Mouse (Mus musculus) frontal cortex, adult 2 months (tissue): ENCODE results near the gene Fign. TPM values are rescaled to one million over a fixed set of nuclear protein-coding genes. Genes with fewer than 3 reads are reported as not detected.

ENCODE experiments used
- DNase-seq, 2 experiments: peaks; one replicate each; pipeline ENCODE4 v3.0.0; 2022; ENCODE audit warnings: low spot score in 1 of 2; ENCODE audit errors: extremely low spot score in 1 of 2
- polyA plus RNA-seq: library from polyadenylated mRNA; depleted of rRNA; stranded (reverse); fragments of >200 nt; gene quantifications from 2 replicates; pipeline ENCODE4 v1.2.3, GENCODE M21; 2012

Gene Fign
- polyA plus RNA-seq, 1 experiment, result 2.0 TPM

GRCm38 (mm10) chr2:64065511-64065910, 32.3 kb downstream of the Fign start:
- DNase-seq, result no peak

GRCm38 (mm10) chr2:64059477-64059876, 38.4 kb downstream of the Fign start:
- no peak for DNase-seq

GRCm38 (mm10) chr2:64048142-64048541, 49.7 kb downstream of the Fign start:
- no peak for DNase-seq

DNA sequence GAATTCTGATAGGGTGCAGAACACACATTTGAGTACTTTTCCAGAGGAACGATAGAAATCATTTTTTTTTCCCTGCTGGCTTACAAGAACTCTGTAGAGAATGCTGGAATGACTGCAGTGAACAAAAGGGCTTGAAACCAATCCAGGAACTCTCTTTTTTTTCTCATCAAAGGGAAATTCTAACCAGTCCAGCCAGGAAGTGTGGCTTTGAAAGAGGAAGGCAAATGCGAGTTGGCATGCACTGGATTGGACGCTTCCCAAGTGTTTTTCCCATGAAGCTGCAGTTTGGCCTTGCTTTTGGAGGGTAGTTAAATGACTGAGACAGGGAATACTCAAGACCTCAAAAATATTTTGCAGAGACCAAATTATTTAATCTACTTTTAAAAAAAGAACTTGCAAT, 54.7 kb downstream of the Fign start:
- DNase-seq, result peak; percentile 7 to 60

DNA sequence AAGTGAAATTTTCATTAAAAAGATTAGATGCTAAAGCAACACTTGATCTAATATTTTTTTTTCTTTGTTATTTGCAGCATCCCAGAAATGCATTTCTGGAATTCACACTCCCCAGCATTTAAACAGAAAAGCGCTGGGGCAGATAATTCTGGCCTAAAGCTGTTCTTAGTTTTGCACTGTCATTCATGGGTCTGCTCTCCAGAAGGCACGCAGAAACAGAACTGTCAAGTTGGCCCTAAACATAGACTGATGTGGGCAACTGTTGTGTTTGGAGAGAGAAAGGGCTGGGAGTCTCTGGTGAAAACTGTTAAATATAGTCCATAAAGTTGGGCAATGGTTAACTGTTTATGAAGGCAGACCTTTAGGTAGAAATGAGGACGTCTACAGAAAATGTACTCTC, 62.4 kb downstream of the Fign start:
- peak in 1 of 2 experiments; percentile 13 for DNase-seq

- no peak for DNase-seq
These were observed 64.0 kb downstream of the Fign start for GRCm38 (mm10) chr2:64033871-64034270.

GRCm38 (mm10) chr2:64025961-64026360, 71.9 kb downstream of the Fign start:
- no peak for DNase-seq

DNA sequence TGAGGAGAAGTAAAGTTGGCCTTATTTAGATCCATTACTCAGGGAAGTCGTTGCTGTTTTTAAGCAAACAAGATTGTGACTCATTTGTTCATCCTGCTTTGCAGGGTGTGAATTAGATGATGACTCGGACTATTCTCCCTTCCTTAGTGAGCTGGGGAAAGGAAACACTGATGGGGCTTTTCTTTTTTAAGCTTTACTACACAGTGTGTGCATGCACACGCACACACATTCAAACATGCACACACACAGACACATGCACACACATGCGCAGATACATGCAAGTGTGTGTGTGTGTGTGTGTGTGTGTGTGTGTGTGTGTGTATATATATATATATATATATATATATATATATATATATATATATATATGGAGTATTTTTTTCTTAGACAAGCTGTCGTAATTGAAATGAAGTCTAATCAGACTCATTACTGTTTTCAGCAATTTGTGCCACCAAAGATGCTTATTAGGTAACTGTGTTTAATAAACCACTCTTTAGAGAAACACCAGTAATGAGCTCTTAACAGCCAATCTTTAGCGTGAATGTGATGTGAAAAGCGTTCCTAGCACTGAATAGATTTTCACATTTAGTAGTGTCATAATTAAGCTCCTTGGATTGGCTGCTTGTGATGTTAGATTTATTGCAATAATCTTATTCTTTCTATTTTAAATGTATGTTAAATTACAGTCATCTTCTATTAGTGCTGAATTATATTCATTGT, 103.4 kb downstream of the Fign start:
- DNase-seq, result no peak

DNA sequence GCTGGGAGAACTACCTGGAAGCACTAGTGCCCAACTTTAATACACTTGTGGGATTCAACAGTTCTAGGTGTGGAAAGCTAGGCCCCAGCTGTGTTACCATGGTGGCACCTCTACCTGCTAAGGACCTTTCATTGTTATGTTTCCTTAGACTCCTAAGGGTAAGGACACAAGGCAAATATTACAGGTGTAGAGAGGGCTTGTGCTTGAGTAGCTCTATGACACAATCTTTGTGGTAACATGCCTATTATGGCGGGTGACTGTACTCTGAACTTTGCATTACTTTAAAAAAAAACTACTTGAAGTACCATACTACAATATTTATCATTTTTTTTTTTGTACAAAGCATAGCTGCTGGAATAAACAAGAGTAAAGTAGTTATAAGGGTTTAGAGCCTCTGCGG, 112.4 kb downstream of the Fign start:
- no peak for DNase-seq

DNA sequence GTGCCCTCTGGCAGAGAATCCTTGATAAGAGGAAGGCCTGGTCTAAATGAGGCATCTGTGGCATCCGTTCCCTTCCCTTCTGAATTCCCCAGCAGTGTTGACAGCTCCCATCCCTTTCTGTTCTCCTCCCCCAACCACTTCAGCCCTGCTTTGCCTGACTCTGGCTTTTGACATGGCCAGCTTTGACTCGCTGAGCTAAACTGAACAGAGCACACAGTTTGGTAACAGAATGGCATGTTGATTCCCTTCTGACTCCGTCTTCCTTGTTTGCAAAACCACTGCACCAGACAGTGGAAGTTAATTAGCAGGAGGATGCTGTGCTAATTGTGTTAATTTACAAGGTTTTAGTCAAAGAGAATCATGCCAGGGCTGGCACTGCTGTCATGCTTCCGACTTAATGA, 115.5 kb downstream of the Fign start:
- no peak for DNase-seq

- DNase-seq, result no peak
These were observed 116.4 kb downstream of the Fign start for GRCm38 (mm10) chr2:63981449-63981848.

- no peak for DNase-seq
These were observed 128.2 kb downstream of the Fign start for GRCm38 (mm10) chr2:63969633-63970032.

DNA sequence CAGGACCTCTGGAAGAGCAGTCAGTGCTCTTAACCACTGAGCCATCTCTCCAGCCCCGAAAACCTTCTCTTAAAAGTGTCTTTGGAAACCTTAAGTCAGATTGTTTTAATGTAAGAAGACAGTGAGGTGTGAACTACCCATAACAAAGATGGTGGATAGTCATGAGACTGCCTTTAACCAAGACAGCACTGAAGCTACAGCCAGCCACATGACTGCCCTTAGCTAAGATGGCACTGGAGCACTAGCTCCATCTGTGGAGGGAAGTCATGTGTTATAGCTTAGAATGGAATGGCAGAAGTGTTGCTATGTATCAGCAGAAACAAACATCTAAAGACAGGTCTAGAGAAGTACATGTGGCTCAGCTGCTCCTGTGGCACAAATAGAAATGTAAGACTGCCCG, 166.8 kb downstream of the Fign start:
- no peak for DNase-seq

DNA sequence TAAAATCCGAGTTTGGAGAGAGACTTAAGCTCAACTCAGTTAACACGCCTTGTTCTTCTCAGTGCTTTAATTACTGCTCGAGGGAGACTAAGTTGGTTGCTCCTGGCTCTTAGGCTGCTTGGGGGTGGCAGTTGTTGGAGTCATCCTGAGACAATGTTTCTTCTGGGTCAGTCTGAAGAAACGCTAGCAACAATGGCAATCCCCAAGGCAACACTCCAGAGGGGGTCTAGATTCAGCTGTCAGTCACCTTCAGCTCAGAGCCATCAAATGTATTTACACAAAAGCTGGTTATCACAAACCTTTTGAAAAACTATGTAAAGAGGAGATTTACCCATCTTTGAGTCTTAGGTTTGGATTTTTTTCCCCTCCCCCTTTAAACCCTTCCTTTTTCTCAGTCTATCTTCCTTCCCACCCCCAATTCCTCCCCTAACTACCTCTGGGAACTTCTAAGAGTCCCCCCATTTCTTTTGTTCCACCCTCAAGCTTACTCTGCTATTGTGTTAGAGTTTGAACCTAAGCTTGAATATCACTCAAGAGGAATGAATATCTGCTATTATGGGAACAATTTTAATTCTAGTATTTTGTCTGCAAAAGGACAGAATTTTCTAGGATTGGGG, 171.2 kb downstream of the Fign start:
- DNase-seq, result no peak

DNA sequence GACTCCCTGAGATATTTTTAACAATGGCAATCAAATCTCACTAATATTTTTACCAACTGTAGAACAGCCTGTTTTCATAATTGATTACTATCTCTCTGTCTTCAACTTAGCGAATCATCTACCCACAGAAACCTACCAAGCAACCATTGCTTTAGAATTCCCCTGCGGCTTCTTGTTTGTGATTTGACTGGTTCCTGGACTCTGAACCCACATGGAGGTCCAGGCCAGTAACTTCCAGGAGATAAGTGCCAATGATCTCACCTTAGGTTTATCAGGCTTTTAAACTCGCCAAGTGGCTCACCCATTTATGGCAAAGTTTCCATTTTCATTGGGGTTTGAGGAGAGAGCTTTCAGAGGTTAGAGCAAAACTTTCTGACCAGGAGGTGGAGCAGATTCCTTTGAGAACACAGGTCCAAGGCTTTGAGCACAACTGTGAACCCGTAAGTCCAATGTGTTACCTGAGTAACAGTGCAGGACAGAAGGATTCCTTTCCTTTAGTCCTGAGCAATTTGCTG, 172.1 kb downstream of the Fign start:
- no peak for DNase-seq
